Mouse (Mus musculus) left cerebral cortex, postnatal 36 days (tissue): Measurements from ENCODE around the gene Prmt2. TPM values are rescaled to one million over a fixed set of nuclear protein-coding genes. Genes with fewer than 3 reads are reported as not detected.
A peak's percentile ranks its signal among the peaks of the same experiment; 100 is the strongest.

ENCODE experiments used
- DNase-seq, 2 experiments: peaks; one replicate each; pipeline ENCODE4 v3.0.0; 2021 to 2022; ENCODE audit warnings: low spot score in 2 of 2, mixed read lengths in 1 of 2
- intact Hi-C: fragments of 180-260 bp; cut with DNase I; formaldehyde crosslinking; loops from one replicate; pipeline ENCODE4 v1.15.1; 2025
- total RNA-seq, 2 experiments: library from RNA; stranded (reverse); gene quantifications; 2 replicates each; pipeline ENCODE4 v1.2.3; 2021

Prmt2 gene
- total RNA-seq: 10 to 100 TPM; 51.4 to 55.4 TPM

- DNase-seq: peak; percentile 90 to 91
- intact Hi-C loops: no loop called here
Observed at GRCm38 (mm10) chr10:76237341-76238225, at the start of gene Prmt2. Gene Prmt2 (minus strand): TSS chr10:76237865.

- no peak for DNase-seq
- intact Hi-C loops: no loop called here
Observed at GRCm38 (mm10) chr10:76278541-76279097, 41.0 kb upstream of the Prmt2 start.

GRCm38 (mm10) chr10:76275256-76275655, 37.6 kb upstream of the Prmt2 start:
- intact Hi-C loops: no loop called here
- no peak for DNase-seq

GRCm38 (mm10) chr10:76271238-76271637, 33.6 kb upstream of the Prmt2 start:
- intact Hi-C loops: no loop called here
- DNase-seq: no peak

- no peak for DNase-seq
- intact Hi-C loops: no loop called here
Observed at GRCm38 (mm10) chr10:76262431-76262830, 24.8 kb upstream of the Prmt2 start.

GRCm38 (mm10) chr10:76261447-76261846, 23.8 kb upstream of the Prmt2 start:
- intact Hi-C loops: no loop called here

GRCm38 (mm10) chr10:76260358-76261059, 22.8 kb upstream of the Prmt2 start:
- no peak for DNase-seq
- intact Hi-C loops: no loop called here

More at GRCm38 (mm10) chr10:76261447-76261846, 23.8 kb upstream of the Prmt2 start:
- DNase-seq: no peak

GRCm38 (mm10) chr10:76259566-76260232, 22.0 kb upstream of the Prmt2 start:
- no peak for DNase-seq

GRCm38 (mm10) chr10:76257719-76258390, 20.2 kb upstream of the Prmt2 start:
- DNase-seq: no peak
- intact Hi-C loops: no loop called here

More at GRCm38 (mm10) chr10:76259566-76260232, 22.0 kb upstream of the Prmt2 start:
- intact Hi-C loops: no loop called here

GRCm38 (mm10) chr10:76257231-76257630, 19.6 kb upstream of the Prmt2 start:
- intact Hi-C loops: no loop called here
- no peak for DNase-seq

- intact Hi-C loops: no loop called here
- DNase-seq: no peak
Observed at GRCm38 (mm10) chr10:76255617-76256016, 18.0 kb upstream of the Prmt2 start.

GRCm38 (mm10) chr10:76253536-76253935, 15.9 kb upstream of the Prmt2 start, which contains the start of gene S100b:
Gene S100b (plus strand): TSS chr10:76253853.
- peak; percentile 49 to 52 for DNase-seq
- intact Hi-C loops: no loop called here

- no peak for DNase-seq
- intact Hi-C loops: no loop called here
Observed at GRCm38 (mm10) chr10:76253079-76253478, 15.4 kb upstream of the Prmt2 start.

GRCm38 (mm10) chr10:76250870-76251269, 13.2 kb upstream of the Prmt2 start:
- intact Hi-C loops: no loop called here
- no peak for DNase-seq

- no peak for DNase-seq
- intact Hi-C loops: no loop called here
Observed at GRCm38 (mm10) chr10:76248647-76248968, 10.9 kb upstream of the Prmt2 start.

GRCm38 (mm10) chr10:76247960-76248646, 10.4 kb upstream of the Prmt2 start:
- intact Hi-C loops: no loop called here
- DNase-seq: no peak

GRCm38 (mm10) chr10:76246601-76247000, 8.9 kb upstream of the Prmt2 start:
- DNase-seq: no peak

GRCm38 (mm10) chr10:76245106-76245505, 7.4 kb upstream of the Prmt2 start:
- intact Hi-C loops: no loop called here
- DNase-seq: no peak

More at GRCm38 (mm10) chr10:76246601-76247000, 8.9 kb upstream of the Prmt2 start:
- intact Hi-C loops: no loop called here

- intact Hi-C loops: no loop called here
- DNase-seq: no peak
Observed at GRCm38 (mm10) chr10:76239401-76239800, 1.7 kb upstream of the Prmt2 start.
